Mouse (Mus musculus): ENCODE measurements around the gene Il19.

Il19 gene

GRCm38 (mm10) chr1:130940065-130940687 lies at the start of gene Il19:
TSS of gene Il19 (minus strand) at chr1:130940115.
- no peak for DNase-seq

- no peak for DNase-seq
Measured at GRCm38 (mm10) chr1:130989331-130989730, 49.4 kb upstream of the Il19 start.

- DNase-seq: no peak
Measured at GRCm38 (mm10) chr1:130987418-130987817, 47.5 kb upstream of the Il19 start.

- DNase-seq: no peak
Measured at GRCm38 (mm10) chr1:130987001-130987400, 47.1 kb upstream of the Il19 start.

GRCm38 (mm10) chr1:130984441-130984840 lies 44.5 kb upstream of the Il19 start:
- DNase-seq: no peak

- peak; percentile 66 for DNase-seq
Measured at GRCm38 (mm10) chr1:130979455-130979854, 39.5 kb upstream of the Il19 start.

GRCm38 (mm10) chr1:130963891-130964290 lies 24.0 kb upstream of the Il19 start:
- DNase-seq: no peak

GRCm38 (mm10) chr1:130946920-130947319 lies 7.0 kb upstream of the Il19 start:
- no peak for DNase-seq

- no peak for DNase-seq
Measured at GRCm38 (mm10) chr1:130941801-130942200, 1.9 kb upstream of the Il19 start.

GRCm38 (mm10) chr1:130938192-130938591 lies 1.7 kb downstream of the Il19 start:
- no peak for DNase-seq

GRCm38 (mm10) chr1:130937170-130937569 lies 2.7 kb downstream of the Il19 start:
- DNase-seq: no peak

- no peak for DNase-seq
Measured at GRCm38 (mm10) chr1:130936351-130936750, 3.6 kb downstream of the Il19 start.

GRCm38 (mm10) chr1:130926484-130926883 lies 13.4 kb downstream of the Il19 start:
- DNase-seq: peak; percentile 56

GRCm38 (mm10) chr1:130918323-130918980 lies 21.5 kb downstream of the Il19 start:
- no peak for DNase-seq

GRCm38 (mm10) chr1:130911401-130912010 lies 28.4 kb downstream of the Il19 start, which contains the start of gene Il20:
TSS of gene Il20 (minus strand) at chr1:130911451.
- no peak for DNase-seq

GRCm38 (mm10) chr1:130902505-130902904 lies 37.4 kb downstream of the Il19 start:
- no peak for DNase-seq

- no peak for DNase-seq
Measured at GRCm38 (mm10) chr1:130894468-130894867, 45.4 kb downstream of the Il19 start.

- no peak for DNase-seq
Measured at GRCm38 (mm10) chr1:130893329-130894040, 46.4 kb downstream of the Il19 start.

- no peak for DNase-seq
Measured at GRCm38 (mm10) chr1:130892446-130892845, 47.5 kb downstream of the Il19 start.

GRCm38 (mm10) chr1:130887354-130887753 lies 52.6 kb downstream of the Il19 start, which contains the start of gene Il24:
TSS of gene Il24 (minus strand) at chr1:130887454.
- DNase-seq: no peak

GRCm38 (mm10) chr1:130883146-130883545 lies 56.8 kb downstream of the Il19 start:
- DNase-seq: no peak
